Mouse (Mus musculus) testis, adult 2 months (tissue): ENCODE measurements around the gene Ppp1r26. TPM values are rescaled to one million over a fixed set of nuclear protein-coding genes. Genes with fewer than 3 reads are reported as not detected.

Source experiments
- H3K27ac ChIP-seq: fragments of 200-500 bp; 2 replicates; pipeline ENCODE4 v1.5.1; 2012; ENCODE audit warnings: low read depth, low read length; ENCODE audit not compliant: control insufficient read depth, insufficient read depth
- H3K27me3 ChIP-seq: fragments of 200-500 bp; 2 replicates; pipeline ENCODE4 v1.6.1; 2012; ENCODE audit warnings: mild to moderate bottlenecking, low read length, moderate library complexity; ENCODE audit not compliant: control insufficient read depth, insufficient read depth
- H3K36me3 ChIP-seq: fragments of 200-500 bp; 2 replicates; pipeline ENCODE4 v1.6.1; 2012; ENCODE audit warnings: mild to moderate bottlenecking, low read length; ENCODE audit not compliant: control insufficient read depth, insufficient read depth
- H3K4me1 ChIP-seq: fragments of 200-500 bp; 2 replicates; pipeline ENCODE4 v1.6.1; 2012; ENCODE audit warnings: low read length; ENCODE audit not compliant: control insufficient read depth, insufficient read depth
- H3K4me3 ChIP-seq: fragments of 200-500 bp; 2 replicates; pipeline ENCODE4 v1.5.1; 2012; ENCODE audit warnings: low read depth, mild to moderate bottlenecking, low read length, moderate library complexity, mixed read lengths; ENCODE audit not compliant: control insufficient read depth
- CTCF ChIP-seq: fragments of 200-500 bp; IDR thresholded peaks from 2 replicates; pipeline ENCODE4 v1.5.1; 2012; ENCODE audit warnings: low read depth, mild to moderate bottlenecking, inconsistent platforms, low read length, moderate library complexity; ENCODE audit not compliant: control insufficient read depth, insufficient read depth, insufficient replicate concordance
- POLR2A ChIP-seq: fragments of 200-500 bp; IDR thresholded peaks from 2 replicates; pipeline ENCODE4 v1.6.1; 2012; ENCODE audit warnings: low read depth, mild to moderate bottlenecking, inconsistent platforms, low read length, moderate library complexity; ENCODE audit not compliant: control insufficient read depth
- polyA plus RNA-seq: library from polyadenylated mRNA; depleted of rRNA; stranded (reverse); fragments of >200 nt; gene quantifications from 2 replicates; pipeline ENCODE4 v1.2.3, GENCODE M21; 2012

The Ppp1r26 gene
- polyA plus RNA-seq, 1 experiment = 13.0 TPM

GRCm38 (mm10) chr2:28479208-28480204 lies 32.9 kb downstream of the Ppp1r26 start:
- H3K27me3 ChIP-seq = no peaks in the 10 kb centered on the region
- H3K27ac ChIP-seq = no peak overlapping the region; the same call in 1 of the 2 replicates
- no peak for TF ChIP-seq CTCF
- TF ChIP-seq POLR2A = peak; percentile 42; the same call in 1 of the 2 replicates
- no peaks in the 10 kb centered on the region for H3K36me3 ChIP-seq
- peaks cover 7% of the 10 kb centered on the region for H3K4me1 ChIP-seq
- peak overlapping the region; percentile 55 for H3K4me3 ChIP-seq

GRCm38 (mm10) chr2:28483861-28484260 lies 37.3 kb downstream of the Ppp1r26 start:
- Histone ChIP-seq H3K27ac (no peak overlapping the region), H3K4me3 (no peak overlapping the region), H3K36me3 (no peaks in the 10 kb centered on the region), H3K27me3 (no peaks in the 10 kb centered on the region), H3K4me1 (peaks cover 5% of the 10 kb centered on the region)
- TF ChIP-seq CTCF (no peak), POLR2A (no peak)

DNA sequence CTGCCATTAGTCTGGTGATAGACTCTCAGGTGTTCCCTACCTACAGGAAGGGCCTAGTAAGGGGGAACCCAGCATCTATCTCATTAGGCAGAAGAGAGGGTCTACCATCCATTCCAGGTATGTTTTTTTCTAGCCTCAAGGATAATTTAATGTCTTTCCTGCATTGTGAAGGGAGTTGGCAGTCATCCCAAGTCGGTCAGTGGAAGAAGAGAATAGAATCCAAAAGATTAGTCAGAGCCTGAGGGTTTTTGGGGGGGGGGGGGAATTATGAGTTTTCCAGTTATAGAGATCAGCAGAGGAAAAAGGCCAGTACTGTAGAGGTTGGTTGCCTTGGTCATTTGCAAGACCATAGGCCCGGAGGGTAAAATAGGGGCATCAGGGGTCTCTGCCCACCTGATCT lies 47.9 kb downstream of the Ppp1r26 start:
- Histone ChIP-seq H3K27me3 (no peaks in the 10 kb centered on the region), H3K27ac (no peak overlapping the region), H3K36me3 (no peaks in the 10 kb centered on the region), H3K4me1 (no peaks in the 10 kb centered on the region), H3K4me3 (no peak overlapping the region)
- TF ChIP-seq CTCF (no peak), POLR2A (no peak)

- Histone ChIP-seq H3K36me3 (no peaks in the 10 kb centered on the region), H3K4me3 (no peak overlapping the region), H3K4me1 (no peaks in the 10 kb centered on the region), H3K27me3 (no peaks in the 10 kb centered on the region), H3K27ac (no peak overlapping the region)
- no peak for TF ChIP-seq POLR2A
- TF ChIP-seq CTCF = no peak
Measured at GRCm38 (mm10) chr2:28495207-28495756, 48.7 kb downstream of the Ppp1r26 start.

DNA sequence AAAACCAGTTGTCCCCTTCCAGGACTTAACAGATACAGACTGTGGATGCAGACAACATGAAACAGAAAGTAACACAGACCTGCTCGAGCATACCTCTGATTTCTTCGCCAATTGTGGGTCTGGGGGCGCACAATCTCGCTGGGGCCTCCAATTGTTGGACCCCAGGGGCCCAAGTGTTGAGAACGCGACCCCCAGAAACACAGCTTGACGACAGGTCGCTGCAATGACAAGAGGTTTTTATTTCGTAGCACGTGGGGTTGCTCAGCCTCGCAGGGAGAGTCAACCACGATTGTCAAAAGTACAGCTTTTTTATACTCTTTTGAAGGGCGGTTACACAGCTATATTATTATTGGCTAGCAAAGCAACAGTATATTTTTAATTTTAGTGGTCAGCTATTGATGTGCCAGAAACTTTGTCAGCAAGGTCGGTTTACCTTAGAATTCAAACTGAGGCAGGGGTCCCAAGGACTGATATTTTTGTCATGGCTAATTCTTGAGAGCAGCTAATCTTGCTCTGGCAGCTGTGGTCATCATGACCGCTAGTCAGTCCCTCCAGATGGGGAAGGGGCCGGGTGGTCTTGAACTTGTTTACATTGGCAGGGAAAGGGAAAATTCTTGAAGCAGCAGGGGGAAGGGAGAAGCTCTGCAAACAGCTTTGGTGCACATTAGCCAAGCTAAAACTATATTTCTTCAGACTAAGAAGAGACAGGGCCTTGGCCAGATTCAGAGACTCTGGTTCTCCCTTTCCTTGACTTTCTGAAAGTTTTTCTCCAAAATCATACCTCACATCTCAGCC lies 49.4 kb downstream of the Ppp1r26 start:
- Histone ChIP-seq H3K4me1 (no peaks in the 10 kb centered on the region), H3K27ac (no peak overlapping the region), H3K4me3 (no peak overlapping the region), H3K27me3 (no peaks in the 10 kb centered on the region), H3K36me3 (no peaks in the 10 kb centered on the region)
- no peak for TF ChIP-seq POLR2A
- no peak for TF ChIP-seq CTCF

DNA sequence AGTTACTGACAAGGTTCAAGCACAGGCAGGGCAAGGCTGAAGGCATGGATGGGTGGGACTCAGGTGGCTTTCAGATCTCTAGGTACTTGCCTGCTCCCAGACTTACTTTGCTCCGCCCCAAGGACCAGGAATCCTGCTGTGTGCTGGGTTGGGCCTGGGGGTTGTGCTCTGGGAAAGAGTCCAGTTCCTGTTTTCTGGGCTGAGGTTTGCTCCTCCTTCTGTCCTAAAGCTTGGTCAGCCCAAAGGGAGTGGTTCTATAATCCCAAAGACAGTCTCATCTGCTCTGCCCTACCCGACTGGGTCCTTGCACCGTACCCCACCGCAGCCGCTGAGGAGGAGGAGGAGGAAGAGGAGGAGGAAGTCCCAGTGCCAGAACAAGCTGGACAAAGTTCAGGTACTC lies 50.1 kb downstream of the Ppp1r26 start, which contains the start of gene Gbgt1:
Gene Gbgt1 (plus strand): TSS at position 221 of the 400 bp plus-strand sequence.
- Histone ChIP-seq H3K4me1 (no peaks in the 10 kb centered on the region), H3K27me3 (no peaks in the 10 kb centered on the region), H3K4me3 (no peak within 1 kb of the TSS), H3K36me3 (no peaks in the 10 kb centered on the region), H3K27ac (no peak within 1 kb of the TSS)
- no peak for TF ChIP-seq POLR2A
- TF ChIP-seq CTCF = no peak
